Mouse (Mus musculus) spleen, adult 2 months (tissue): ENCODE data around the gene Sell. TPM values are rescaled to one million over a fixed set of nuclear protein-coding genes. Genes with fewer than 3 reads are reported as not detected.

Experiments
- DNase-seq, 2 experiments: peaks; one replicate each; pipeline versions ENCODE4 v3.0.0 to v3.0.0-alpha.2; 2012 to 2021; ENCODE audit warnings: low spot score in 2 of 2, low read depth in 1 of 2
- H3K27ac ChIP-seq: fragments of 200-500 bp; 2 replicates; pipeline ENCODE4 v1.5.1; 2012; ENCODE audit warnings: low read length, inconsistent platforms; ENCODE audit not compliant: insufficient read depth
- H3K27me3 ChIP-seq: fragments of 200-500 bp; 2 replicates; pipeline ENCODE4 v1.6.1; 2012; ENCODE audit warnings: mild to moderate bottlenecking, moderate library complexity, low read length, inconsistent platforms; ENCODE audit not compliant: control insufficient read depth, insufficient read depth
- H3K36me3 ChIP-seq: fragments of 200-500 bp; 2 replicates; pipeline ENCODE4 v1.6.1; 2012; ENCODE audit warnings: mild to moderate bottlenecking, low read length, inconsistent platforms; ENCODE audit not compliant: control insufficient read depth, insufficient read depth
- H3K4me1 ChIP-seq: fragments of 200-500 bp; 2 replicates; pipeline ENCODE4 v1.6.1; 2011; ENCODE audit warnings: inconsistent platforms; ENCODE audit not compliant: control insufficient read depth, insufficient read depth, insufficient read length
- H3K4me3 ChIP-seq: fragments of 200-500 bp; 2 replicates; pipeline ENCODE4 v1.5.1; 2011; ENCODE audit warnings: mild to moderate bottlenecking, inconsistent platforms; ENCODE audit not compliant: insufficient read depth, insufficient read length; ENCODE audit errors: extremely low read depth
- CTCF ChIP-seq: fragments of 200-500 bp; IDR thresholded peaks from 2 replicates; pipeline ENCODE4 v1.5.1; 2011; ENCODE audit warnings: mild to moderate bottlenecking, inconsistent platforms; ENCODE audit not compliant: insufficient read depth, insufficient read length, insufficient replicate concordance; ENCODE audit errors: extremely low read depth
- POLR2A ChIP-seq: fragments of 200-500 bp; IDR thresholded peaks from 2 replicates; pipeline ENCODE4 v1.6.1; 2011; ENCODE audit warnings: low read depth, low read length, inconsistent platforms
- WGBS: fragments of 180-500 bp; shearing (Covaris S2); methylation state at CpG from one replicate; pipeline ENCODE4 v1.1.7; 2018; 5-methylcytosine and 5-hydroxymethylcytosine counted together
- polyA plus RNA-seq: library from polyadenylated mRNA; depleted of rRNA; stranded (reverse); fragments of >200 nt; gene quantifications from 2 replicates; pipeline ENCODE4 v1.2.3, GENCODE M21; 2012

The Sell gene
- polyA plus RNA-seq, 1 experiment = 72.4 TPM

GRCm38 (mm10) chr1:164073803-164074202 lies 12.0 kb downstream of the Sell start:
- peaks cover 47% of the 10 kb centered on the region for H3K4me1 ChIP-seq
- DNase-seq = no peak
- peaks cover 24% of the 10 kb centered on the region for H3K36me3 ChIP-seq
- H3K27me3 ChIP-seq = no peaks in the 10 kb centered on the region
- TF ChIP-seq POLR2A (no peak), CTCF (no peak)
- WGBS = 8% methylated on average over 7 of the region's 7 CpGs
- H3K4me3 ChIP-seq = no peak overlapping the region
- peak overlapping the region; percentile 72 for H3K27ac ChIP-seq

- H3K4me3 ChIP-seq = no peak overlapping the region
- no peak; the same call in 1 of the 2 replicates for TF ChIP-seq POLR2A
- TF ChIP-seq CTCF = no peak
Observed at GRCm38 (mm10) chr1:164074606-164075140, 12.9 kb downstream of the Sell start.

GRCm38 (mm10) chr1:164075416-164075815 lies 13.6 kb downstream of the Sell start:
- no peak for DNase-seq
- H3K27me3 ChIP-seq = no peaks in the 10 kb centered on the region
- H3K27ac ChIP-seq = peak overlapping the region; percentile 93
- peaks cover 25% of the 10 kb centered on the region for H3K36me3 ChIP-seq
- TF ChIP-seq POLR2A (no peak), CTCF (no peak)
- 50% methylated on average over 1 of the region's 1 CpGs for whole genome bisulfite sequencing
- H3K4me1 ChIP-seq = peaks cover 48% of the 10 kb centered on the region
- no peak overlapping the region for H3K4me3 ChIP-seq

More at GRCm38 (mm10) chr1:164074606-164075140, 12.9 kb downstream of the Sell start:
- 55% methylated on average over 2 of the region's 2 CpGs for WGBS
- Histone ChIP-seq H3K27me3 (no peaks in the 10 kb centered on the region), H3K36me3 (peaks cover 24% of the 10 kb centered on the region), H3K4me1 (peaks cover 50% of the 10 kb centered on the region), H3K27ac (peak overlapping the region; percentile 94)
- DNase-seq = no peak

GRCm38 (mm10) chr1:164076441-164076840 lies 14.7 kb downstream of the Sell start:
- WGBS = 17% methylated on average over 1 of the region's 1 CpGs
- DNase-seq = peak in 1 of 2 experiments; percentile 50
- Histone ChIP-seq H3K36me3 (peaks cover 30% of the 10 kb centered on the region), H3K27me3 (no peaks in the 10 kb centered on the region), H3K27ac (peak overlapping the region; percentile 89), H3K4me1 (peaks cover 46% of the 10 kb centered on the region), H3K4me3 (no peak overlapping the region)
- TF ChIP-seq POLR2A (no peak), CTCF (no peak)

- 12% methylated on average over 3 of the region's 3 CpGs for WGBS
- no peak overlapping the region for H3K4me3 ChIP-seq
- TF ChIP-seq POLR2A (no peak), CTCF (no peak)
- peak overlapping the region; percentile 89 for H3K27ac ChIP-seq
- H3K27me3 ChIP-seq = no peaks in the 10 kb centered on the region
- H3K36me3 ChIP-seq = peaks cover 24% of the 10 kb centered on the region
- H3K4me1 ChIP-seq = peaks cover 44% of the 10 kb centered on the region
- DNase-seq = peak in 1 of 2 experiments; percentile 61
Observed at GRCm38 (mm10) chr1:164077031-164077430, 15.2 kb downstream of the Sell start.

GRCm38 (mm10) chr1:164078323-164078741 lies 16.6 kb downstream of the Sell start:
- H3K4me1 ChIP-seq = peaks cover 48% of the 10 kb centered on the region
- peaks cover 17% of the 10 kb centered on the region for H3K36me3 ChIP-seq
- DNase-seq = peak in 1 of 2 experiments; percentile 68
- WGBS = 7% methylated on average over 4 of the region's 4 CpGs
- peak overlapping the region; percentile 91 for H3K27ac ChIP-seq
- no peaks in the 10 kb centered on the region for H3K27me3 ChIP-seq
- no peak overlapping the region for H3K4me3 ChIP-seq
- TF ChIP-seq POLR2A (no peak), CTCF (no peak)

GRCm38 (mm10) chr1:164079091-164079490 lies 17.3 kb downstream of the Sell start:
- Histone ChIP-seq H3K27me3 (no peaks in the 10 kb centered on the region), H3K36me3 (peaks cover 14% of the 10 kb centered on the region), H3K27ac (peak overlapping the region; percentile 91), H3K4me1 (peaks cover 42% of the 10 kb centered on the region), H3K4me3 (no peak overlapping the region)
- DNase-seq = no peak
- 68% methylated on average over 11 of the region's 11 CpGs for WGBS
- no peak for TF ChIP-seq POLR2A
- TF ChIP-seq CTCF = no peak
